ENCODE assay signal across 8 mouse cellular contexts in the genomic region with DNA sequence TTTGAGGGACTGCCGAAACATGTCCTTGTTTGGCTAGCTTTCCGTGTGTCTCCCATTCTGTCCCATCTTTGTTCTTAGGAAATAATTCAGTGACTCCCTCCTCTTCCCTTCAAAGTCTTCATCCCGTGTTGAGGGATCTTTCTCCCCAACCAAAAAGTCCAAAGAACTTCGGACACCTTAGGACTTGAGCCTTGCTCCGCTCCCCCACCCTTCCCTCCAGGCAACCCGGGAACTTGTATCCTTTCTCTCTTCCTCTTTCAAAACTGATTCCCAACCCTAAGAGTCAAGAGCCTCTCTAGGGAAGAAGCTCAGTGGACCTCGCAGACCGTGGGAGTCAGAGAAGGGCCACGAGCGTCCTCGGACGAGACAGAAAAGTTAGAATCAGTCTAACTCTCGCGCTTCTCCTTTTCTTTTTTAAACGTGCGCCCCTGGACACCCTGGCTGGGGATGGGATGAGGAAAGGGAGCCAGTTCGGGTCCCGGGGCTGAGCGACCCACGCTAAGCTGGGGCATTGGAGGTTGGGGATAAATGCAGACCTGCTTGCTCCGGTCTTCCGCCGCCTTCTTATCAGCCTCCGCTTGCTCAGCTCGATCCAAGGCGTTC. TPM values are rescaled to one million over a fixed set of nuclear protein-coding genes. Genes with fewer than 3 reads are reported as not detected.
DNase-seq lines count a peak whose midpoint lies in the region; ATAC-seq and TF ChIP-seq lines count a peak whose summit lies in the region.

No protein-coding gene starts in this region.

- no peak for TF ChIP-seq POLR2A in cerebellum, adult 2 months (IDR thresholded peaks at IDR 0.05; ENCODE audit: borderline replicate concordance, insufficient read depth, low read length)
- no peak for TF ChIP-seq POLR2A in testis, adult 2 months (IDR thresholded peaks at IDR 0.05; ENCODE audit: control insufficient read depth, low read depth, low read length)

- WGBS in cerebellum, adult 2 months, result under 1% methylated on average over 26 of the region's 26 CpGs
- under 1% methylated on average over 26 of the region's 26 CpGs for WGBS in liver, embryonic 11.5 days

- H3K9ac ChIP-seq in liver, embryonic 11.5 days (ENCODE audit: low read depth, low read length), result peak overlapping the region; percentile 74

- no peaks in the 10 kb centered on the region for H3K36me3 ChIP-seq in testis, adult 2 months (ENCODE audit: control insufficient read depth, insufficient read depth, low read length)
- no peaks in the 10 kb centered on the region for H3K36me3 ChIP-seq in liver, embryonic 11.5 days (ENCODE audit: control insufficient read depth, insufficient read depth, low read length)

- peaks cover 2% of the 10 kb centered on the region; the same call in 1 of the 2 replicates for H3K4me1 ChIP-seq in cerebellum, adult 2 months (ENCODE audit: control insufficient read depth, insufficient read depth, low read length)
- peaks cover 14% of the 10 kb centered on the region for H3K4me1 ChIP-seq in testis, adult 2 months (ENCODE audit: control insufficient read depth, insufficient read depth, low read length)
- peaks cover 32% of the 10 kb centered on the region for H3K4me1 ChIP-seq in liver, embryonic 11.5 days (replicated peaks; ENCODE audit: control insufficient read depth, insufficient read depth, low read length)

- H3K9me3 ChIP-seq in liver, embryonic 11.5 days (ENCODE audit: control insufficient read depth, low read length), result no peaks in the 10 kb centered on the region

- ATAC-seq in liver, embryonic 11.5 days (replicated peaks; ENCODE audit: low FRiP score), result no peak

- no peak for TF ChIP-seq CTCF in cerebellum, adult 2 months (IDR thresholded peaks at IDR 0.05; ENCODE audit: borderline replicate concordance, insufficient read depth, low read depth, low read length)
- no peak for TF ChIP-seq CTCF in testis, adult 2 months (IDR thresholded peaks at IDR 0.05; ENCODE audit: control insufficient read depth, insufficient read depth, insufficient replicate concordance, low read depth, low read length)

- peak overlapping the region; percentile 80 for H3K4me2 ChIP-seq in liver, embryonic 11.5 days

- DNase-seq in cerebellum, adult 2 months, result no peak
- no peak for DNase-seq in cerebellum, adult 8-10 months
- no peak for DNase-seq in testis, postnatal 14 days (ENCODE audit: low spot score)
- peak; percentile 40 for DNase-seq in liver, embryonic 11.5 days (ENCODE audit: low spot score)
- DNase-seq in urinary bladder, postnatal 25 days (ENCODE audit: low spot score), result no peak
- DNase-seq in cerebellum, postnatal 4 days (ENCODE audit: low spot score in 2 of 2), result no peak
- no peak for DNase-seq in spleen, adult 12 weeks (ENCODE audit: low spot score)

- peak overlapping the region; percentile 65 for H3K4me3 ChIP-seq in cerebellum, adult 2 months (replicated peaks; ENCODE audit: insufficient read depth, low read depth, low read length)
- H3K4me3 ChIP-seq in testis, adult 2 months (ENCODE audit: control insufficient read depth, low read depth, low read length), result peak overlapping the region; percentile 79
- H3K4me3 ChIP-seq in liver, embryonic 11.5 days (ENCODE audit: low read depth, low read length), result peak overlapping the region; percentile 64

- H3K27ac ChIP-seq in cerebellum, adult 2 months (ENCODE audit: insufficient read depth, low read length), result no peak overlapping the region
- H3K27ac ChIP-seq in testis, adult 2 months (ENCODE audit: control insufficient read depth, insufficient read depth, low read depth, low read length), result no peak overlapping the region; the same call in 1 of the 2 replicates
- H3K27ac ChIP-seq in liver, embryonic 11.5 days (ENCODE audit: low read depth, low read length), result peak overlapping the region; percentile 40

- H3K27me3 ChIP-seq in cerebellum, adult 2 months (ENCODE audit: control insufficient read depth, insufficient read depth, low read length), result no peaks in the 10 kb centered on the region
- no peaks in the 10 kb centered on the region; the same call in 1 of the 2 replicates for H3K27me3 ChIP-seq in testis, adult 2 months (ENCODE audit: control insufficient read depth, insufficient read depth, low read length)
- peaks cover 46% of the 10 kb centered on the region for H3K27me3 ChIP-seq in liver, embryonic 11.5 days (replicated peaks; ENCODE audit: control insufficient read depth, insufficient read depth, low read length)

RNA-seq across cellular contexts. Expression of gene Tpm1, which starts 0.6 kb away (rescaled TPM):
- 157 and 170 TPM in 2 replicates for polyA plus RNA-seq in cerebellum, adult 2 months (2012; rRNA removed)
- 17.0 and 28.5 TPM in 2 replicates for polyA plus RNA-seq in testis, adult 2 months (2012; rRNA removed)
- 378 and 420 TPM in 2 replicates for polyA plus RNA-seq in liver, embryonic 11.5 days (2014; fragmentation: Nextera tagmentation; extraction: Ambion mirVana)
